Mouse (Mus musculus) stomach, embryonic 15.5 days (tissue): ENCODE data around the gene Map6d1. TPM values are rescaled to one million over a fixed set of nuclear protein-coding genes. Genes with fewer than 3 reads are reported as not detected.

ENCODE experiments used
- ATAC-seq: fragments of 200-750 bp; cut with Nextera tagmentation; 2 replicates; pipeline ENCODE4 v1.8.0; 2017; ENCODE audit warnings: low read depth, moderate number of reproducible peaks, moderate TSS enrichment; ENCODE audit not compliant: insufficient read depth, low FRiP score
- H3K27ac ChIP-seq: fragments of 300-500 bp; sonication (generic); 2 replicates; pipeline ENCODE4 v1.5.1; 2015; ENCODE audit warnings: mild to moderate bottlenecking, inconsistent platforms
- H3K27me3 ChIP-seq: fragments of 300-500 bp; sonication (generic); replicated peaks from 2 replicates; pipeline ENCODE4 v1.6.1; 2015; ENCODE audit warnings: inconsistent platforms
- H3K36me3 ChIP-seq: fragments of 300-500 bp; sonication (generic); 2 replicates; pipeline ENCODE4 v1.6.1; 2015; ENCODE audit warnings: inconsistent platforms
- H3K4me1 ChIP-seq: fragments of 300-500 bp; sonication (generic); 2 replicates; pipeline ENCODE4 v1.6.1; 2015; ENCODE audit warnings: inconsistent platforms
- H3K4me2 ChIP-seq: fragments of 300-500 bp; sonication (generic); 2 replicates; pipeline ENCODE4 v1.6.1; 2015; ENCODE audit warnings: mild to moderate bottlenecking, inconsistent platforms
- H3K4me3 ChIP-seq: fragments of 300-500 bp; sonication (generic); replicated peaks from 2 replicates; pipeline ENCODE4 v1.5.1; 2015; ENCODE audit warnings: inconsistent platforms
- H3K9ac ChIP-seq: fragments of 300-500 bp; sonication (generic); 2 replicates; pipeline ENCODE4 v1.6.1; 2015; ENCODE audit warnings: inconsistent platforms
- H3K9me3 ChIP-seq: fragments of 300-500 bp; sonication (generic); 2 replicates; pipeline ENCODE4 v1.6.1; 2016; ENCODE audit warnings: inconsistent platforms
- WGBS: fragments of 180-500 bp; shearing (Covaris S2); methylation state at CpG from one replicate; pipeline ENCODE4 v1.1.7; 2015; 5-methylcytosine and 5-hydroxymethylcytosine counted together
- polyA plus RNA-seq: library from polyadenylated mRNA; unstranded; fragments of >200 nt; fragmentation: Nextera tagmentation; extraction: Ambion mirVana; gene quantifications from 2 replicates; pipeline ENCODE4 v1.2.1, GENCODE M21; 2015

Map6d1 gene
- polyA plus RNA-seq, 1 experiment from 2014 or later: 0.82 TPM

GRCm38 (mm10) chr16:20228167-20228566 lies 13.0 kb downstream of the Map6d1 start:
- Histone ChIP-seq H3K9ac (no peak overlapping the region), H3K4me3 (no peak overlapping the region), H3K4me2 (no peak overlapping the region), H3K9me3 (no peaks in the 10 kb centered on the region), H3K36me3 (peaks cover 48% of the 10 kb centered on the region), H3K27me3 (no peaks in the 10 kb centered on the region), H3K27ac (no peak overlapping the region), H3K4me1 (no peaks in the 10 kb centered on the region)
- ATAC-seq: no peak
- WGBS: 92% methylated on average over 5 of the region's 5 CpGs

- Histone ChIP-seq H3K27me3 (no peaks in the 10 kb centered on the region), H3K36me3 (peaks cover 55% of the 10 kb centered on the region), H3K4me2 (no peak overlapping the region), H3K4me1 (no peaks in the 10 kb centered on the region), H3K27ac (no peak overlapping the region), H3K9ac (no peak overlapping the region), H3K9me3 (no peaks in the 10 kb centered on the region), H3K4me3 (no peak overlapping the region)
- no peak for ATAC-seq
- 69% methylated on average over 6 of the region's 6 CpGs for WGBS
These were observed 13.7 kb downstream of the Map6d1 start for GRCm38 (mm10) chr16:20227504-20227903.

DNA sequence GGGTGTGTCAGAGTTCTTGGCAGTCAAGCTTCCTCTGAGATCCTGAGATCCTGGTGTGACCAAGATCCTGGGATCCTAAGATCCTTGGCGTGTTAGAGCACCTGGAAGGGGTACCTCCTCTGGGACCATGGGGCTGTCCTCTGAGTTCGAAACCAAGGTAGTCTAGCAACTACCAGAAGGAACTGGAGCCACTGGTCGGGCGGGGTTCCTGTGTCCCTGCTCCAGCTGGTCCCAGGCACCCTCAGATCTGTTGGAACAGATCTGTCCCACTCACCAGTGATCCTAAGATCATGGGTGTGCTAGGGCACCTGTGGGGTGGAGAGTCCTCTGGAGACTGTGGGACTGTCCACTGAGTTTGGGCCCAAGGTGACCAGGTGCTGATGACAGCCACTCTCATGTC lies 14.5 kb downstream of the Map6d1 start:
- H3K4me2 ChIP-seq: no peak overlapping the region
- WGBS: 93% methylated on average over 4 of the region's 4 CpGs
- no peaks in the 10 kb centered on the region for H3K9me3 ChIP-seq
- H3K4me3 ChIP-seq: no peak overlapping the region
- no peak overlapping the region for H3K27ac ChIP-seq
- no peaks in the 10 kb centered on the region for H3K4me1 ChIP-seq
- peaks cover 61% of the 10 kb centered on the region for H3K36me3 ChIP-seq
- ATAC-seq: no peak
- no peaks in the 10 kb centered on the region for H3K27me3 ChIP-seq
- no peak overlapping the region for H3K9ac ChIP-seq

GRCm38 (mm10) chr16:20222726-20223125 lies 18.4 kb downstream of the Map6d1 start:
- H3K36me3 ChIP-seq: peaks cover 56% of the 10 kb centered on the region
- H3K4me1 ChIP-seq: no peaks in the 10 kb centered on the region
- WGBS: 97% methylated on average over 6 of the region's 6 CpGs
- H3K27ac ChIP-seq: no peak overlapping the region
- H3K9ac ChIP-seq: no peak overlapping the region
- no peak overlapping the region for H3K4me3 ChIP-seq
- H3K4me2 ChIP-seq: no peak overlapping the region
- no peaks in the 10 kb centered on the region for H3K27me3 ChIP-seq
- no peaks in the 10 kb centered on the region for H3K9me3 ChIP-seq
- ATAC-seq: no peak

DNA sequence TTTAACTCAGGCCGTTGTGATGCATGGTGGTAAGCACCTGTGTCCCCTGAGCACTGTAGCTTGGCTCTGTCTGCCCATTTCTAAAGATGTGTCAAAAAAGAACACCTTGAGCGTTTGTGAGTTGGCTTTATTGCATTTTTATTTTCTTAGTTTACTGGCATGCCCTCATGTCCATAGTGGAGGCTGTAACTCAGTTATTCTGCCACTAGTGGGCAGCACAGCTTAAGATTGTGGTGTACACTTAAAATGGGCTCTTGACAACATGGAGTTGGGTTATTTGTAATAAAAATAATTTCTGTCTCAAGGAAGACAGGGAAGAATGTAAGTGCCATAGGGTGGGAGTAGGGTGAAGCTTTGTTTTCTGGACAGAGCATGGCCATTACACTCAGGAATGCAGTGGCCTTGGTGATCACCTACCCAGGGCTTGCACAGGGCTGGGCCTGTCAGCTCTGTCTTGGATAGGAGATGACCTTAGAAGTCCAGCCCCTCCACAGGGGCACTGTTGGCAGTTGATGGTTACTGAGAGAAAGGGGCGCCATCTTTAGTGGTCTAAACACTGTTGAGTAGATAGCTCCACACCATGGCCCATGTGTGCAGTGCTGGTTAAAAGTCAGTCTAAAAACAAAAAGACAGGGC lies 27.4 kb downstream of the Map6d1 start:
- ATAC-seq: no peak
- Histone ChIP-seq H3K4me3 (no peak overlapping the region), H3K9me3 (no peaks in the 10 kb centered on the region), H3K27ac (no peak overlapping the region), H3K27me3 (no peaks in the 10 kb centered on the region), H3K4me2 (no peak overlapping the region), H3K9ac (no peak overlapping the region), H3K36me3 (peaks cover 55% of the 10 kb centered on the region), H3K4me1 (no peaks in the 10 kb centered on the region)
- WGBS: 85% methylated on average over 3 of the region's 3 CpGs

DNA sequence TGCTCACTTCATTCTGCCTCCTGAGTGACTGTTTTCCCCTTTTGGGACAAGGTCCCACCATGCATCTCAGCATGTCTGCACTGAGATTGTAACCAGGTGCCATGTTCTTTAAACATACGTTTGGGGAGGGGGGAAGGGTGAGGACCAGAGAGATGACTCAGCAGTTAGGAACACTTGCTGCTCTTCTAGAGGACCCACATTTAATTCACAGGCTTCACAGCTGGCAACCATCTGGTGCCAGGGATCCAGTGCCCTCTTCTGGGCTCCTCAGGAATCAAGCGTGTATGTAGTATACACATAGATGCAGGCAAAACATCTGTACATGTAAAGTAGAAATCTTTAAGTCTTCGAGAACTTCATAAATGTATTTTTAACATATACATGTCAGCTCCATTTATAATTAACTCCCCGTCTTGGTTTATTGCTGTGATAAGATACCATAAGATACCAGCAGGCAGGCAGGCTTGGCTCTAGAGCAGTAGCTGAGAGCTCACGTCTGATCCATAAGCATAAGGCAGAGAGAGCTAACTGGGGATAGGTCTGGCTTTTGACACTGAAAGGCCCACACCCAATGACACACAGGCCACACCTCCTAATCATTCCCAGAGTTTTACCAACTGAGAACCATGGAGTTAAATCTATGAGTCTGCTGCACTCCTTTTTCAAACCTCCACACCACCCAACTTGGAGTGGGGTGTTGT lies 41.5 kb downstream of the Map6d1 start:
- 69% methylated on average over 5 of the region's 5 CpGs for WGBS
- H3K27me3 ChIP-seq: no peaks in the 10 kb centered on the region
- no peaks in the 10 kb centered on the region for H3K9me3 ChIP-seq
- H3K4me3 ChIP-seq: no peak overlapping the region
- no peak overlapping the region for H3K4me2 ChIP-seq
- no peak overlapping the region for H3K9ac ChIP-seq
- no peak for ATAC-seq
- H3K4me1 ChIP-seq: no peaks in the 10 kb centered on the region
- no peak overlapping the region for H3K27ac ChIP-seq
- peaks cover 28% of the 10 kb centered on the region for H3K36me3 ChIP-seq

GRCm38 (mm10) chr16:20196962-20197361 lies 44.2 kb downstream of the Map6d1 start:
- Histone ChIP-seq H3K4me2 (no peak overlapping the region), H3K4me1 (no peaks in the 10 kb centered on the region), H3K4me3 (no peak overlapping the region), H3K9me3 (no peaks in the 10 kb centered on the region), H3K9ac (no peak overlapping the region), H3K27ac (no peak overlapping the region), H3K36me3 (peaks cover 26% of the 10 kb centered on the region), H3K27me3 (no peaks in the 10 kb centered on the region)
- WGBS: 97% methylated on average over 5 of the region's 5 CpGs
- ATAC-seq: no peak

DNA sequence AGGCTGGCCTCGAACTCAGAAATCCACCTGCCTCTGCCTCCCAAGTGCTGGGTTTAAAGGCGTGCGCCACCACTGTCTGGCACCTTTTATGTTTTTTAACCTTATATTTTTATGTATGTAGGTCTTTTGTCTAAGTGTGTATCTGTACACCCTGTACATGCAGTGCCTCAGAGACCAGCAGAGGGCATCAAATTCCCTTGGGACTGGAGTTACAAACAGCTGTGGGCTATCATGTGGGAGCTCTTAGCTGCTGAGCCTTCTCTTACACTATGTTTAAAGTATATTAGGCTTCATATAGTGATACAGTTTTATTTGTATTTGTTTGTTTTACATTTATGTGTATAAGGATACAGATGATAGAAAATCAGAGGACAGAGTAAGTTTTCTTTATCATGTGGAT lies 45.6 kb downstream of the Map6d1 start:
- ATAC-seq: no peak
- WGBS: 94% methylated on average over 3 of the region's 3 CpGs
- no peak overlapping the region for H3K9ac ChIP-seq
- H3K27me3 ChIP-seq: no peaks in the 10 kb centered on the region
- no peak overlapping the region for H3K4me2 ChIP-seq
- no peak overlapping the region for H3K4me3 ChIP-seq
- no peaks in the 10 kb centered on the region for H3K9me3 ChIP-seq
- no peaks in the 10 kb centered on the region for H3K4me1 ChIP-seq
- peak overlapping the region; percentile 74; the same call in 1 of the 2 replicates for H3K27ac ChIP-seq
- peaks cover 15% of the 10 kb centered on the region for H3K36me3 ChIP-seq

DNA sequence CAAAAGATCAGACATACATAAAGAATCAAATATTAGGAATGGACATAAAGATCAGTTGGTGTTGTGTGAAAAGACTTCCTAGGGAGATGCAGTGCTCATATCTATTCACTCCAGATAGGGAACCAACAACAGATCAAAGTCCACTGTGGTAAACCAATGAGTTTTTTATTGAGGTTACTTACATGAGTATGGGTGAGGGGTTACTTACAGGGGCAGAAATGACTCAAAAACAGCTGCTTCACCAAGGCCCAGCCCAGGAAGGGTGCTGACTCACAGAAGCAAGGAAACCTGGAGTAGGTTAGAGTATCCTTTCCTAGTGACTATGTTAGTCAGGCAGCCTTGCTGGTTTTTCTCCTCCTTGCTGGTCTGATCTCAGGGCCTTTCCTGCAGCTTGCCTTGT lies 49.1 kb downstream of the Map6d1 start:
- H3K4me1 ChIP-seq: no peaks in the 10 kb centered on the region
- H3K4me2 ChIP-seq: no peak overlapping the region
- H3K27me3 ChIP-seq: no peaks in the 10 kb centered on the region
- no peak overlapping the region for H3K4me3 ChIP-seq
- H3K9me3 ChIP-seq: no peaks in the 10 kb centered on the region
- no peak for ATAC-seq
- no peak overlapping the region for H3K9ac ChIP-seq
- H3K27ac ChIP-seq: no peak overlapping the region
- peaks cover 24% of the 10 kb centered on the region for H3K36me3 ChIP-seq

DNA sequence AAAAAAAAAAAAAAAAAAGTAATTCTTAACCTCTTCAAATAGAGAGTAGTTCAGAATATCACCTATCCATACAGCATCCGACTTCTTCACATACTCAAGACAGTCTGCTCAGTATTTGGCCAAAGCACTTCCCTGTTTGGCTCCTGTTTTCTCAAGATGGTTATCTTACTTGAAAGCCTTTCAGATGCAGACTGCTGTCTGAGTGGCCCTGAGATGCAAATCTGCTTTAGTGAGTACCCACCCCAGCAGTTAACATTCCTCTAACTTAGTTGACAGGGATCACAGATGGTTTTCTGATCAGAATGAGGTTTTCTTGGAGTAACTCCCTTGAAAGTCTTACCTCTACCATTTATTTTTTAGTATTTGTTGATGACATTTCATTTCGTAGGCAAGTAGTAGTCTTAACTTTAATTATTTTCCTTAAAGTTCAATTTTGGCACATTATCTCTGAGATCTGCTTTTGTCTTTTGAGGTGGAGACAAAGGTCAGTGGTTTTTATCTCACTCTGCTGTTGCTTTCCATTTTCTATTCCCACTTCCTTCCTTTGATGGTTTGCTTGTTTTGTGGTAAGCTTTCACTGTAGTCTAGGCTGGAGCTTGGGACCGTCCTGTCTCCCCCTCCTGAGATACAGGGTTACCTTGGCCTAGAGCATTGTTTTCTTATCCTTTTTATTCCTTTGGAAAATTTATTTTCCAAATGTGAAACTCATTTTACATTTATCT lies 49.8 kb downstream of the Map6d1 start:
- Histone ChIP-seq H3K9ac (no peak overlapping the region), H3K27me3 (no peaks in the 10 kb centered on the region), H3K4me1 (no peaks in the 10 kb centered on the region), H3K36me3 (peaks cover 27% of the 10 kb centered on the region), H3K9me3 (no peaks in the 10 kb centered on the region), H3K27ac (no peak overlapping the region), H3K4me3 (no peak overlapping the region), H3K4me2 (no peak overlapping the region)
- WGBS: 67% methylated on average over 3 of the region's 3 CpGs
- ATAC-seq: no peak

DNA sequence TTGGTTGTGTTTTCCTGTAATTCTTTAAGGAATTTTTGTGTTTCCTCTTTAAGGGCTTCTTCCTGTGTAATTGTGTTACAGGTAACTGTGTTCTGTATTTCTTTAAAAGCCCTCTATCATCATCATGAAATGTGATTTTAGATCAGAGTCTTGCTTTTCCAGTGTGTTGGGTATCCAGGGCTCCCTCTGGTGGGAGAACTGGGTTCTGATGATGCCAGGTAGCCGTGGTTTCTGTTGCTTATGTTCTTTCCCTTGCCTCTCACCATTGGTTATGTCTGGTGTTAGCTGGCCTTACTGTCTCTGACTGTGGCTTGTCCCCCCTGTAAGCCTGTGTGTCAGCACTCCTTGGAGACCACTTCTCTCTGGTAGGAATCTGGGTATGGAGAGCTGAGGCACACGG lies 55.8 kb downstream of the Map6d1 start:
- ATAC-seq: no peak
- H3K9ac ChIP-seq: no peak overlapping the region
- no peak overlapping the region for H3K4me3 ChIP-seq
- WGBS: 59% methylated on average over 2 of the region's 2 CpGs
- no peaks in the 10 kb centered on the region for H3K9me3 ChIP-seq
- H3K36me3 ChIP-seq: peaks cover 30% of the 10 kb centered on the region
- H3K4me2 ChIP-seq: no peak overlapping the region
- no peaks in the 10 kb centered on the region for H3K27me3 ChIP-seq
- H3K27ac ChIP-seq: no peak overlapping the region
- no peaks in the 10 kb centered on the region for H3K4me1 ChIP-seq
